Mouse (Mus musculus) liver, adult 2 months (tissue): ENCODE measurements around the gene Extl1. TPM values are rescaled to one million over a fixed set of nuclear protein-coding genes. Genes with fewer than 3 reads are reported as not detected.

Experiments used
- DNase-seq: peaks from one replicate; pipeline ENCODE4 v3.0.0-alpha.2; 2011; ENCODE audit warnings: low read depth, low spot score; ENCODE audit errors: extremely low read depth
- H3K27ac ChIP-seq: fragments of 200-500 bp; replicated peaks from 2 replicates; pipeline ENCODE4 v1.5.1; 2012; ENCODE audit warnings: low read depth, mild to moderate bottlenecking, control low read depth, inconsistent platforms, low read length; ENCODE audit not compliant: insufficient read depth
- H3K27me3 ChIP-seq: fragments of 200-500 bp; 2 replicates; pipeline ENCODE4 v1.6.1; 2012; ENCODE audit warnings: mild to moderate bottlenecking, moderate library complexity, low read length, inconsistent platforms; ENCODE audit not compliant: control insufficient read depth, insufficient read depth
- H3K36me3 ChIP-seq: fragments of 200-500 bp; 2 replicates; pipeline ENCODE4 v1.6.1; 2012; ENCODE audit warnings: low read length, inconsistent platforms; ENCODE audit not compliant: control insufficient read depth, insufficient read depth
- H3K4me1 ChIP-seq: fragments of 200-500 bp; 2 replicates; pipeline ENCODE4 v1.6.1; 2011; ENCODE audit warnings: low read length; ENCODE audit not compliant: control insufficient read depth, insufficient read depth
- H3K4me3 ChIP-seq: fragments of 200-500 bp; 2 replicates; pipeline ENCODE4 v1.5.1; 2011; ENCODE audit warnings: low read depth, mild to moderate bottlenecking, control low read depth, low read length, moderate library complexity; ENCODE audit not compliant: insufficient read depth
- H3K79me2 ChIP-seq: fragments of 200-500 bp; 2 replicates; pipeline ENCODE4 v1.6.1; 2012; ENCODE audit warnings: inconsistent platforms, mild to moderate bottlenecking, low read length, moderate library complexity; ENCODE audit not compliant: control insufficient read depth, insufficient read depth
- H3K9ac ChIP-seq: fragments of 200-500 bp; 2 replicates; pipeline ENCODE4 v1.6.1; 2012; ENCODE audit warnings: low read depth, mild to moderate bottlenecking, control low read depth, inconsistent platforms, low read length
- CTCF ChIP-seq: fragments of 200-500 bp; IDR thresholded peaks from 2 replicates; pipeline ENCODE4 v1.5.1; 2011; ENCODE audit warnings: low read depth, low read length, control low read depth
- POLR2A ChIP-seq: fragments of 200-500 bp; IDR thresholded peaks from 2 replicates; pipeline ENCODE4 v1.6.1; 2011; ENCODE audit warnings: low read length, control low read depth; ENCODE audit not compliant: insufficient read depth; ENCODE audit errors: extremely low read depth
- WGBS: fragments of 180-500 bp; shearing (Covaris S2); methylation state at CpG from one replicate; pipeline ENCODE4 v1.1.7; 2018; 5-methylcytosine and 5-hydroxymethylcytosine counted together
- polyA plus RNA-seq: library from polyadenylated mRNA; depleted of rRNA; stranded (reverse); fragments of >200 nt; gene quantifications from 2 replicates; pipeline ENCODE4 v1.2.3, GENCODE M21; 2012
- total RNA-seq: library from RNA; depleted of rRNA; stranded (reverse); fragments of >200 nt; gene quantifications from 2 replicates; pipeline ENCODE4 v1.2.3, GENCODE M21; 2014

The Extl1 gene
- total and polyA plus RNA-seq, 2 experiments: 1.6 to 6.6 TPM

DNA sequence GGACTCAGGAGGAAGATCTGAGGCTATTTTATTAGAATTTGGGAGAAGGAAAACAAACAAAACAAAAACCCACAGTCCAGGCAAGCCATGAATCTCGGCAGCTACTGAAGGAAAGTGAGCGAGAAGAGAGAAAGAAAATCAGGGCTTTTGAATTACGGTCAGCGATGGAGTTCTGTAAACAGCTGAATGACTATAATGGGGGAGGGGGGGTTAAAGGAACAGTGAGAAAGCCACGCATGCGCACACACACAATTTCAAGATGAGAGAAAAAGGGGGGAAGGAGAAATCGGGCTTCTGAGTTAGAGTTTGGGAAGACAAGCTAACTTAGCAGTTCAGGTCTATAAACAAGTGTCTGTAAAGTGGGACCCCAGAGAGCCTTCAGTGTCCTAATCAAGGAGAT lies 30.7 kb downstream of the Extl1 start:
- TF ChIP-seq POLR2A (no peak), CTCF (no peak)
- Histone ChIP-seq H3K79me2 (no peaks in the 10 kb centered on the region), H3K36me3 (no peaks in the 10 kb centered on the region), H3K27ac (no peak overlapping the region), H3K4me1 (peaks cover 7% of the 10 kb centered on the region), H3K4me3 (no peak overlapping the region), H3K9ac (no peak overlapping the region), H3K27me3 (no peaks in the 10 kb centered on the region)
- no peak for DNase-seq
- 93% methylated on average over 7 of the region's 7 CpGs for WGBS

DNA sequence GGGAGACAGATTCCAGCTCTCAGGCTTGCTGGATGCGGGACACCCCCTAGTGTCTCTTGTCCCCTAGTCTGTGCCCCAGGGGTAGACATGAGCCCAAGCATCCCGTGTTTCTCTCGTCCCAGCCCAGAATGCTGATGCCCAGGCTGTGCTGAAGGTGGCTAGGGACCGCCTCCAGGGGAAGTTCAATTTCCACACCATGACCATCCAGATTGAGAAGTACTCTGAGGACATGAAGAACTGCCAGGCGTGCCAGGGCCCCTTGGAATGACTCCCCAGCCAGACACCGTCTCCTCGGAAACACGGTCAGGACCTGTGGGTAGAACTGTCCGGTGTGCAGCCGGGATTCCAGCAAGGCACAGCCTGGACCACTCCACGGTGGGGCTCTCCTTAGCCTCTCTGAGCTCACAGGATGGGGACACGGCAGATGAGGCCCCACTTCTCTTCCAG lies 31.4 kb downstream of the Extl1 start:
- DNase-seq: no peak
- Histone ChIP-seq H3K27me3 (no peaks in the 10 kb centered on the region), H3K4me3 (no peak overlapping the region), H3K27ac (no peak overlapping the region), H3K36me3 (no peaks in the 10 kb centered on the region), H3K9ac (no peak overlapping the region), H3K4me1 (peaks cover 5% of the 10 kb centered on the region), H3K79me2 (no peaks in the 10 kb centered on the region)
- TF ChIP-seq CTCF (no peak), POLR2A (no peak)
- 90% methylated on average over 12 of the region's 12 CpGs for WGBS

DNA sequence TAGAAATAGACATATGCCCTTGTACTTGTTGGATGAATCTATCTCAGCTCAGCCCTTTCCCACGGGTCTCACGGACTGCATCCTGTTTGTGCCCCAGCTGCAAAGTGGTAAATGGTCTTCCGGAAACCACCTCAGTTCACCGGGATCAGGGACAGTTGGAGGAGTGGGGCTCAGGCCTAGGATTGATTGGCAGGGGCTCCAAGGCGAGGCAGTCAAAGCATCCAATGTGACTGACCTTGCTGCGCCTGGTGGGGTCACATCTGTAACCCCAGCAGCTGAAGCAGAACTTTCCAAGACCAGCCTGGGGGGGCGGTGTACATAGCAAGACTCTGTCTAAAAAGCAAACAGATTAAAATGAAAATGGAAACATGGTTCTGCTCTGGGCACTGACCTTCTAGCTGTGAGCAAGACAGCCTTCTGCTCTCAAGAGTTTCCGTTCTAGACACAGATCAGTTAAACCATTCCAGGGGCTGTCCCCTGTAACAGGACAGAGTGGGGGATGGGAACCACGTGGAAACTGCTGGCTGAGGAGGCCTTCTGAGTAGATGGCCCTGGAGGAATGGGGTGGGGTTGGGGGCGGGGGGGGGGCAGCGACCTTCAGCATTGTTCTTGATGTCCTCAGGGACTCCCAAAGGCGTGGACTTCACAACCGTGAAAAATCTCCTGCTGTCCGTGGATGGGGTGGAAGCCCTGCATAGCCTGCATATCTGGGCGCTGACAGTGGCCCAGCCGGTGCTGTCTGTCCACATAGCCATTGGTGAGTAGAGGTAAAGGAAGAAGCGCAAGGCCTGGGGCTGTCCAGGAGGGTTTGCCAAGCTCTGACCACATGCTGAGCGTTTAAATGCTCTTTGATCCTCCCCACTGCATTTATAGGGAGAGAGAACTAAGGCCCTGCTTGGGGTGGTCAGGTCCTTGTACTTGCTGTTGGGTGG lies 32.1 kb downstream of the Extl1 start:
- WGBS: 65% methylated on average over 18 of the region's 18 CpGs
- no peak overlapping the region for H3K4me3 ChIP-seq
- H3K27me3 ChIP-seq: no peaks in the 10 kb centered on the region
- no peaks in the 10 kb centered on the region for H3K79me2 ChIP-seq
- DNase-seq: no peak
- no peak overlapping the region for H3K9ac ChIP-seq
- peaks cover 2% of the 10 kb centered on the region; the same call in 1 of the 2 replicates for H3K4me1 ChIP-seq
- H3K36me3 ChIP-seq: no peaks in the 10 kb centered on the region
- TF ChIP-seq CTCF (no peak), POLR2A (no peak)
- no peak overlapping the region for H3K27ac ChIP-seq

DNA sequence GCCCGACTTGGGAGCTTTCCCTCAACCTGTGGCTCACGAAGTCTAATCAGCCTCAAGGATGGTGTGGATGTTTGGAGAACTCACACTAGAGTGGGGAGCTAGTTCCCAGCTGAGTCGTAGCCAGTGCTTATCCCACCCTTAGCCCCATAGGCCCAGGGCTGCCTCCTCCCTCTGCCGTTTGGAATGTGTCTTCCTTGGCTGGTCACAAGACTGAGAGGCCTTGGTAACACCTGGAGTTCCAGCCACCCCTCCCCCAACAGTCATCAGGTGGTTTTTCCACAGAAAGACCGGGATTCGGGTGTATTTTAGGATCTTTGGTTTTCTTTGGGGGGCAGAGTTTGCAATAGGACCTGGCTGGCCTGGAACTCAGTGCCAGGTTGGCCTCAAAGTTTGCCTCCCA lies 33.0 kb downstream of the Extl1 start:
- no peak overlapping the region for H3K4me3 ChIP-seq
- 95% methylated on average over 6 of the region's 6 CpGs for WGBS
- DNase-seq: no peak
- TF ChIP-seq POLR2A (no peak), CTCF (no peak)
- H3K27ac ChIP-seq: no peak overlapping the region
- H3K27me3 ChIP-seq: 0 out of 2 replicates have a peak, but pooled peaks cover under 1% of the 10 kb centered on the region
- no peaks in the 10 kb centered on the region for H3K36me3 ChIP-seq
- H3K4me1 ChIP-seq: no peaks in the 10 kb centered on the region
- H3K79me2 ChIP-seq: no peaks in the 10 kb centered on the region
- no peak overlapping the region for H3K9ac ChIP-seq

DNA sequence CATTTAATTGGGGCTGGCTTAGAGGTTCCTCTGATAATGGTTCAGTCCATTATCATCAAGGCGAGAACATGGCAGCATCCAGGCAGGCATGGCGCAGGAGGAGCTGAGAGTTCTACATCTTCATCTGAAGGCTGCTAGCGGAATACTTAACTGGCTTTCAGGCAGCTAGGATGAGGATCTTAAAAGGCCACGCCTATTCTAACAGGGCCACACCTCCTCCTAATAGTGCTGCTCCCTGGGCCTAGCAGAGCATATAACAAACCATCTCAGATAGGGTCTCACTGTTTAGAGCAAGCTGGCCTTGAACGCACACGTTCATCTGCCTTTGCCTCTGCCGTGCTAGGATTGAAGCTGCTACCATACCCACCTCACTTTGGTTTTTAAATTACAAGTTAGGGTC lies 33.8 kb downstream of the Extl1 start:
- no peak overlapping the region for H3K9ac ChIP-seq
- no peak overlapping the region for H3K27ac ChIP-seq
- no peak for DNase-seq
- WGBS: 94% methylated on average over 7 of the region's 7 CpGs
- H3K36me3 ChIP-seq: no peaks in the 10 kb centered on the region
- TF ChIP-seq POLR2A: no peak
- no peak for TF ChIP-seq CTCF
- H3K79me2 ChIP-seq: no peaks in the 10 kb centered on the region
- H3K27me3 ChIP-seq: 0 out of 2 replicates have a peak, but pooled peaks cover 2% of the 10 kb centered on the region
- no peaks in the 10 kb centered on the region for H3K4me1 ChIP-seq
- H3K4me3 ChIP-seq: no peak overlapping the region

DNA sequence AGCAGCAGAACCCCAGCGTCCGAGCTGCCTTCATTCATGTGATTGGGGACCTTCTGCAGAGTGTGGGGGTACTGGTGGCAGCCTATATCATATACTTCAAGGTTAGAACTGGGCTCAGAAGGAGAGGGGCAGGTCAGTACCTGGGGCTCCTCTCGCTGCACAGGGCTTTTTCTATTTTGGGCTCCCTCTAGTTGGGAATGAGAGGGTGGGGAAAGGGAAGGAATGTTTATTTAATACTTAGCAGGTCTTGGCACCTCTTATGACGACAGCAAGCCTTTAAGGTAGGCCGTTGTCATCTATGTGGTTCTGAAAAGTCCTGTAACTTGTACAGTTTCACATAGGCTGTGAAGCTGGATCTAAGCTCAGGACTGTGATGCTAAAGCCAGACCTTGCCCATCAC lies 35.1 kb downstream of the Extl1 start:
- Histone ChIP-seq H3K9ac (no peak overlapping the region), H3K27me3 (peaks cover 6% of the 10 kb centered on the region; the same call in 1 of the 2 replicates), H3K36me3 (no peaks in the 10 kb centered on the region), H3K4me3 (no peak overlapping the region), H3K27ac (no peak overlapping the region), H3K4me1 (no peaks in the 10 kb centered on the region), H3K79me2 (no peaks in the 10 kb centered on the region)
- TF ChIP-seq CTCF: no peak
- 76% methylated on average over 5 of the region's 5 CpGs for WGBS
- DNase-seq: no peak
